ENCODE assay signal across 11 mouse cellular contexts in genomic region chr3:52463911-52464310, GRCm38 (mm10).
DNase-seq lines count a peak whose midpoint lies in the region; ATAC-seq and TF ChIP-seq lines count a peak whose summit lies in the region.
"Had no signal": no experiment of that assay in that cellular context is flagged by ENCODE, and none has a peak within 500 bp of the region (broad histone marks: within the 10 kb centered on the region; RNA-seq: fewer than 3 reads in every experiment).

No protein-coding gene starts in this region.

- no peak for ATAC-seq in kidney, embryonic 14.5 days (ENCODE audit: low FRiP score, low TSS enrichment)
- ATAC-seq in Patski = peak; percentile 74
- ATAC-seq: midbrain, embryonic 16.5 days had no signal

- H3K4me3 ChIP-seq in kidney, embryonic 14.5 days (ENCODE audit: low read length) = no peak overlapping the region
- H3K4me3 ChIP-seq in thymus, adult 2 months (ENCODE audit: control insufficient read depth, insufficient read depth, low read length) = no peak overlapping the region
- H3K4me3 ChIP-seq: limb, embryonic 12.5 days had no signal

- 17% methylated on average over 7 of the region's 7 CpGs for WGBS in kidney, embryonic 14.5 days
- 72% methylated on average over 7 of the region's 7 CpGs for WGBS in thymus, adult 2 months

- no peak for TF ChIP-seq POLR2A in thymus, adult 2 months (IDR thresholded peaks at IDR 0.05; ENCODE audit: control insufficient read depth, extremely low read depth, insufficient read depth, low read length, poor library complexity)

- peak; percentile 60 for DNase-seq in kidney, adult 11 months
- DNase-seq in Patski (ENCODE audit: low read depth, low spot score) = no peak
- DNase-seq in kidney, adult 18-20 months = peak; percentile 37
- DNase-seq in retina, embryonic 14.5 days (ENCODE audit: low spot score) = peak; percentile 27
- DNase-seq in thymus, adult 2 months = no peak
- no peak for DNase-seq in Muller cell, postnatal 12 days (ENCODE audit: inconsistent ontology term)
- no peak for DNase-seq in cerebellum, postnatal 10 days
- DNase-seq: gastrocnemius, postnatal 36 days had no signal

- no peaks in the 10 kb centered on the region for H3K27me3 ChIP-seq in kidney, embryonic 14.5 days (ENCODE audit: control insufficient read depth, insufficient read depth, low read length)
- H3K27me3 ChIP-seq in Patski = no peaks in the 10 kb centered on the region
- no peaks in the 10 kb centered on the region for H3K27me3 ChIP-seq in thymus, adult 2 months (ENCODE audit: control insufficient read depth, insufficient read depth, low read length)
- H3K27me3 ChIP-seq: limb, embryonic 12.5 days had no signal

- TF ChIP-seq CTCF in Patski (IDR thresholded peaks at IDR 0.05) = no peak
- no peak for TF ChIP-seq CTCF in thymus, adult 2 months (IDR thresholded peaks at IDR 0.05; ENCODE audit: borderline replicate concordance, control insufficient read depth, extremely low read depth, insufficient read depth, low read length, poor library complexity)

- CTCF ChIA-PET in Patski (lab: Charles Lee) = interaction anchor here (0.6 to 2.5 kb wide), 5 partner anchors 9 to 180 kb away, joined by 3 to 9 read pairs (median 3); no protein-coding TSS in a partner anchor

- H3K36me3 ChIP-seq in kidney, embryonic 14.5 days (ENCODE audit: control insufficient read depth, insufficient read depth, low read length) = no peaks in the 10 kb centered on the region
- no peaks in the 10 kb centered on the region for H3K36me3 ChIP-seq in thymus, adult 2 months (ENCODE audit: control insufficient read depth, insufficient read depth, low read length)
- H3K36me3 ChIP-seq: limb, embryonic 12.5 days had no signal

- H3K9me3 ChIP-seq in kidney, embryonic 14.5 days (ENCODE audit: control insufficient read depth, low read length) = no peaks in the 10 kb centered on the region
- H3K9me3 ChIP-seq: limb, embryonic 12.5 days had no signal

- no peak overlapping the region for H3K4me2 ChIP-seq in kidney, embryonic 14.5 days (replicated peaks; ENCODE audit: low read depth, low read length)
- H3K4me2 ChIP-seq: limb, embryonic 12.5 days had no signal

- H3K27ac ChIP-seq in kidney, embryonic 14.5 days (ENCODE audit: low read depth, low read length) = no peak overlapping the region
- H3K27ac ChIP-seq in thymus, adult 2 months (ENCODE audit: control insufficient read depth, insufficient read depth, low read length) = no peak overlapping the region
- H3K27ac ChIP-seq: limb, embryonic 12.5 days had no signal

- in situ Hi-C loops in Patski (cut with MboI; ENCODE audit: low pct_unique_long_range_greater_than_20kb) = no loop called here

- 0 out of 2 replicates have a peak, but pooled peaks cover 2% of the 10 kb centered on the region for H3K4me1 ChIP-seq in kidney, embryonic 14.5 days (ENCODE audit: control insufficient read depth, insufficient read depth, low read length)
- peaks cover 12% of the 10 kb centered on the region for H3K4me1 ChIP-seq in thymus, adult 2 months (replicated peaks; ENCODE audit: control insufficient read depth, insufficient read depth, low read length)

- POLR2A ChIA-PET in Patski (lab: Charles Lee) = interaction anchor here (0.6 to 0.7 kb wide), 3 partner anchors 100 to 621 kb away, joined by 4 to 7 read pairs (median 5); no protein-coding TSS in a partner anchor

- no peak overlapping the region for H3K9ac ChIP-seq in kidney, embryonic 14.5 days (ENCODE audit: low read depth, low read length)
- H3K9ac ChIP-seq: limb, embryonic 12.5 days had no signal

Comparison
In these comparisons a context has a peak if more than half of its experiments do, and no peak if none do; other contexts are left out.
1. DNase-seq: peak in kidney, adult 11 months (single experiment), kidney, adult 18-20 months (single experiment) and retina, embryonic 14.5 days (single experiment); none in Patski (single experiment), thymus, adult 2 months (single experiment), Muller cell, postnatal 12 days (single experiment) and cerebellum, postnatal 10 days (0 of 2).